Mouse (Mus musculus) neutrophil, adult 83 days (primary cell): ENCODE results near the gene Nsmce3. TPM values are rescaled to one million over a fixed set of nuclear protein-coding genes. Genes with fewer than 3 reads are reported as not detected.

Experiments used
- total RNA-seq, 2 experiments: library from RNA; stranded (reverse); gene quantifications; one replicate each; pipeline ENCODE4 v1.2.4; 2023

Gene Nsmce3
- 1 to 10 TPM; 3.8 to 4.3 TPM for total RNA-seq

DNA sequence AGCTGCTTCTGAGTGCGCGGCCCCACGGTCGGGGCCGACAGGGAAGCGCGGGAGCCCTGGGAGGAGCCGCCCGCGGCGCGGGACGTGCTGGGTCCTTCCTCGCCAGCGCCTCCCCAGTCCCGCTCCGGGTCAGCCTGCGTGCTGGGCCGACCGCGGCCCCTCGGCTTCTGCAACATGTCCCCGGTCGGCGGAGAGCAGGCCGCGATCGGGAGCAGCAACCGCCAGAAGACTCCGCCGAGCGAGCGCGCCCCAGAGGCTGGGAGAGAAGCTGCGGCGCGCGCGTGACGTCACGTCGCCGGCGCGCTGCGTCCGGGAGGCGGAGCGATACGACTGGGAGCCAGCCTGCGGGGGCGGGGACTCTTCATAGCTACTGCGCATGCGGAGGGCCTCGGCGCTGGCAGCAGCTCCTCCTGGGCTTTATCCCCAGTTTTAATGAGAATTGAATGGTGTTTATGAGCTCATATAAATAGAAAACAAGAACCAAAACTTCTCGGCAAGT, at the start of gene Nsmce3:
Gene Nsmce3 (minus strand): TSS at position 255 of the 499 bp plus-strand sequence.

